Mouse (Mus musculus): Measurements from ENCODE around the gene 2410131K14Rik. TPM values are rescaled to one million over a fixed set of nuclear protein-coding genes. Genes with fewer than 3 reads are reported as not detected.

The 2410131K14Rik gene
- polyA plus RNA-seq, 1 experiment from 2014 or later = 11.6 TPM

DNA sequence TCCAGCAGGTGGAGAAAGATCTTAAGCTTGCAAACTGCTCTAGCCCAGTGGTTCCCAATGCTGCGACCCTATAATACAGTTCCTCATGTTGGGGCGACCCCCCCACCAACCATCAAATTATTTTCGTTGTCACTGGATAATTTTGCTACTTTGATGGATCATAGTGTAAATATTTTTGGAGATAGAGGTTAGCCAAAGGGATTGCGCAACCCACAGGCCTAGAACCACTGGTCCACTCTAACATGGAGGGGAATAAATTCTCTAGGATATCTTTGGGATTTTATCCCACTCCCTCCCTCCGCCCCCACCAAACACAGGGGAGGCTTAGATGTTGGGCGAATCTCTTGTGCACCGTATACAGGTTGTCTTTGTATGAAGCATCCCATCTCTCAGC lies 49.8 kb downstream of the 2410131K14Rik start:
- Histone ChIP-seq H3K36me3 (replicated peaks) (no peaks in the 10 kb centered on the region), H3K4me3 (peak overlapping the region; percentile 47), H3K9me3 (no peaks in the 10 kb centered on the region), H3K4me1 (peaks cover 51% of the 10 kb centered on the region), H3K27me3 (replicated peaks; ENCODE audit: low read depth, poor library complexity, severe bottlenecking) (peaks cover 7% of the 10 kb centered on the region; the same call in 1 of the 2 replicates), H3K27ac (replicated peaks) (peak overlapping the region; percentile 81)
- no peak for DNase-seq (ENCODE audit: low spot score)
- 78% methylated on average over 7 of the region's 7 CpGs for WGBS

DNA sequence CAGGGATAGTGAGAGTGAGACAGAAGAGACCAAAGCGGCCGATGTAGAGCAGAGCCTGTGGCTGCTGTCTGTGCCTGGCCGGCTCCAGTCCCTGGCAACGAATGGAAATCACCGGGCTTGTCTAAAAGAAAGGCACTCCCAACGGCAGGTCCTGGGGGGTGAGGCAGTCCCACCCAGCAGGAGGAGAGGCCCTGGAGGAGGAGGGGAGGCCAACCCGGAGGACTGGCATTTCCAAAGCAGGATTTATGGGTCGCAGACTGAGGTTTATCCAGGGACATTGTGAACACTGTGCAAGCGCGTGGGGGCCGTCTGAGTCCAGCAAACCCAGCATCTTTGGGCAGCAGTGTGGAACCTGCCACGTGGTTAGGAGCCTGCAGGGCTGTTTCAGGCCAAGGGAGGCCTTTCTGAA lies 52.3 kb downstream of the 2410131K14Rik start:
- Histone ChIP-seq H3K27me3 (replicated peaks; ENCODE audit: low read depth, poor library complexity, severe bottlenecking) (peaks cover 7% of the 10 kb centered on the region; the same call in 1 of the 2 replicates), H3K4me3 (no peak overlapping the region), H3K36me3 (replicated peaks) (no peaks in the 10 kb centered on the region), H3K4me1 (peaks cover 41% of the 10 kb centered on the region), H3K27ac (replicated peaks) (no peak overlapping the region), H3K9me3 (no peaks in the 10 kb centered on the region)
- DNase-seq (ENCODE audit: low spot score) = peak; percentile 28
- WGBS = 43% methylated on average over 12 of the region's 12 CpGs

DNA sequence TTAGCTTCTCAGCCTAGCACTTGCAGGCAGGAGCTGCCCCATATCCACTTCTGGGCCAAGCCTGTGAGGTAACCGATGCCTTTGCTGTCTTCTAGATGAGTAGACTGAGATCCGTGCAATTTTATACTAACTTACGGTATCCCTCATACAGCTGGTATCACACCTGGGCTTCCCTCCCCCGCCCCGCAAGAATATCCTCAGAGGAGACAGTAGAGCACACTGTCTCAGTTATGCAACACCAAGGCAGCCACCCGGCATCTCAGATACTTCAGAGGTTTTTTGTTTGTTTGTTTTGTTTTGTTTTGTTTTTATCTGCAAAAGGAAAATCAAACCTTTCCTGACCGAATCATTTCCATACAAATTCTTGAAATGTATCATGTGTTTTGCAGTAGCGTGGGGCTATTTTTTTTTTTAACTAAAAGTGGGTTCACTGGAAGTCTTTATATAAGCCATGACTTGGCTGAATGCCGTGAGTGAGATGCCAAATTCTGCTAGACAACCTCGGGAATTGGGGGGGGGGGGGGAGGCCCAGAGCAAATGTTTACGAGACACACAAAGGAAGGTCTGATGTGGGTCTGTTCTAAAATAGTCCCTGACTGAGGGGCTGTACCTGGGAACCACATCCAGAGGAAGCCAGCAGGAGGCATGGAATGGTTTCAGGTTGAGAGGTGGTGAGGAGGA lies 54.8 kb downstream of the 2410131K14Rik start:
- no peaks in the 10 kb centered on the region for H3K9me3 ChIP-seq
- H3K27ac ChIP-seq (replicated peaks) = no peak overlapping the region
- WGBS = 88% methylated on average over 11 of the region's 11 CpGs
- H3K27me3 ChIP-seq (replicated peaks; ENCODE audit: low read depth, poor library complexity, severe bottlenecking) = peaks cover 7% of the 10 kb centered on the region; the same call in 1 of the 2 replicates
- DNase-seq (ENCODE audit: low spot score) = no peak
- H3K4me3 ChIP-seq = no peak overlapping the region
- H3K36me3 ChIP-seq (replicated peaks) = no peaks in the 10 kb centered on the region
- peaks cover 32% of the 10 kb centered on the region for H3K4me1 ChIP-seq

DNA sequence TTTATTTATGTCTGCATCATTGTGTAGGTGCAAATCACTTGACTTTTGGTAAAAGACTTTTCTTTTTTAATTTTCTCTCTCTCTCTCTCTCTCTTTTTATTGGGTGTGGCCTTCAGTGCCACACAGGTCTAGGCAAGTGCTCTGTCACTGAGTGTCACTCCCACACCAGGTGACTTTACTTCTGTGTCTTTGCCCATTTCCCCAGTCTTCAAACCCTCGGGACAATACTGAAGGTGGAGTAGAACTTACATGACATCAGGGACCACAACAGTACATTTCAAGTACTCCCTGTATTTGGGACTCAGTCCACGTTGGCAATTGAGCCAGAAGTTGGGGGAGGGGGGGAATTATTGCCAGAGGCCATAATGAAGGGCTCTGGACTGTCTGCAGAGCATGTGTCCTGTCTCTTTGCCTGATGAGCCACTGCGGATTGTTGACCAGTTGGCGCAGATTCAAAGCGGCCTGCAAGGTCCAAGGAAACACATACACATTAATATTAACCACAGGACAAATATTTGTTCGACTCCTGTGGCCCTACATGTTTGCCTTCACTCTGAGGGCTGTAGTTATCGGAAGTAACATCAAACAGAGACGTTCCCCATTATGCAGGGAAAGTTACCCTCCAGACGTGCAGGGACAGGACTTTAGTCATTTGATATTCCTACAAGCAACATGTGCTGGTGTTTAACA lies 57.6 kb downstream of the 2410131K14Rik start:
- H3K4me3 ChIP-seq = no peak overlapping the region
- WGBS = 65% methylated on average over 9 of the region's 9 CpGs
- H3K27me3 ChIP-seq (replicated peaks; ENCODE audit: low read depth, poor library complexity, severe bottlenecking) = peaks cover 3% of the 10 kb centered on the region; the same call in 1 of the 2 replicates
- H3K36me3 ChIP-seq (replicated peaks) = no peaks in the 10 kb centered on the region
- H3K9me3 ChIP-seq = no peaks in the 10 kb centered on the region
- H3K27ac ChIP-seq (replicated peaks) = no peak overlapping the region; the same call in 1 of the 2 replicates
- no peak for DNase-seq (ENCODE audit: low spot score)
- peaks cover 10% of the 10 kb centered on the region for H3K4me1 ChIP-seq

DNA sequence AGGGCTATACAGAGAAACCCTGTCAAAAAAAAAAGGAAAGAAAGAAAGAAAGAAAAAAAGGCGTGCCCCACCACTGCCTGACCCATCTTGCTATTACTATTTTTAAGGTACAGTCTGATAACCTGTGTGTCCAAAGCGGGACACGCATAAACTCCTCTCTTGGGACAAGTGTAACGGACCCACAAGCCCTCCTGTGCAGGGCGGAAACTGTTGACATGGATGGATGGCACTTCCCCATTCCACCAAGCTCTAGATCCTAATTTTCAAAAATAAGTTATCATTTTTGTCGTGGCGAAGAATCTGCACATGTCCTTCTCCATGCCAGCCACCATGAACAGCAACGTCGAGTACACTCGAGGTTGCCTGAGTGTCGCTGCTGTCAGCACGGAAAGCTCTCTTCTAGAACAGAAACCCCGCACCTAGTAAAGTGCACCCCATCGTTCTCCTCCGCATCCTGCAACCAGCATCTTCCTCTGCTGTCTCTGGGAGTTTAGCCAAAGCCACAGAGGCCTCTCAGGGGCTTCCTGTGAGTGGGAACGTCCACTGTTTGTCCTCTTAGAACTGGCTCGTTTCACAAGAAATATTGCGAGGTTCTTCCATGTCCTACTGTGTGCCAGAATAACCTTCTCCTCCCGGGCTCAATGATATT lies 60.1 kb downstream of the 2410131K14Rik start:
- Histone ChIP-seq H3K27ac (replicated peaks) (no peak overlapping the region), H3K36me3 (replicated peaks) (no peaks in the 10 kb centered on the region), H3K4me1 (peaks cover 8% of the 10 kb centered on the region), H3K27me3 (replicated peaks; ENCODE audit: low read depth, poor library complexity, severe bottlenecking) (no peaks in the 10 kb centered on the region), H3K9me3 (no peaks in the 10 kb centered on the region), H3K4me3 (no peak overlapping the region)
- no peak for DNase-seq (ENCODE audit: low spot score)
- 91% methylated on average over 19 of the region's 19 CpGs for WGBS

DNA sequence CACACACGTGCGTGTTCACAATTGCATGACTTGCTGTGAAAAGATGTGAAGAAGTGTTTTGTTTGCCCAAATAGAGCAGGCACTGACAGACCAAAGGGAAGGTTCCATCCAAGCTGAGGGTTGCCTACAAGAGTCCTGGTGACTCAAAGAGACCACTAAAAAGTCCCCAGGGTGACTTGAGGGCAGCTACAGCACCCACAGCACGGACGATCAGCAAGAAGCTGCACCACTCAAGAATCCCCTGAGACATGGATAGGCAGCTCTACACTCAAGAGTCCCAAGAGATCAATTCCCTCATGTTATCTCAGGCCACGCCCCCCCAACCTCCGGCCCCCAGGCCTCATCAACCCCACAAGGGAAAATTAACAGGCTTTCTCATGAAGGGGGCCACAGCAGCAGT lies 65.4 kb downstream of the 2410131K14Rik start:
- H3K36me3 ChIP-seq (replicated peaks) = no peaks in the 10 kb centered on the region
- WGBS = 87% methylated on average over 6 of the region's 6 CpGs
- H3K4me3 ChIP-seq = no peak overlapping the region
- no peaks in the 10 kb centered on the region for H3K9me3 ChIP-seq
- H3K27me3 ChIP-seq (replicated peaks; ENCODE audit: low read depth, poor library complexity, severe bottlenecking) = no peaks in the 10 kb centered on the region
- no peak overlapping the region for H3K27ac ChIP-seq (replicated peaks)
- DNase-seq (ENCODE audit: low spot score) = no peak
- peaks cover 9% of the 10 kb centered on the region; the same call in 1 of the 2 replicates for H3K4me1 ChIP-seq

DNA sequence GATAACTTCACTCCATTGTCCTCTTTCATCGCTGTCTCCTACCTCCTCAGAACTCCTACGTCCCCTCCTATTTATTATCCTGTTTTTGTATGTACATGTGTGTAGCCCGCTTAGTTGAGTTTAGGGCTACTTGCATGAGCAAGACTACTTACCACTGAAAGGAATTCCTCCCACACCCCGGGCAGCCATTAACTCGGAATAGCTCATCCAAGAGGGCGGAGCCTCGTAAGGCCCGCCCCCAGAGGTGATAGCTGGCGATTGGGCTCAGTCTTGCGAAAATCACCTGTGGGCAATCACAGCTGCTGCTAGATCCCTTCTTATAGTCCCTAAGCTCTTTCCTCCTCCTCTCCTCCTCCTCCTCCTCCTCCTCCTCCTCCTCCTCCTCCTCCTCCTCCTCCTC lies 66.2 kb downstream of the 2410131K14Rik start:
- WGBS = 65% methylated on average over 10 of the region's 10 CpGs
- Histone ChIP-seq H3K4me1 (peaks cover 13% of the 10 kb centered on the region), H3K27me3 (replicated peaks; ENCODE audit: low read depth, poor library complexity, severe bottlenecking) (no peaks in the 10 kb centered on the region), H3K9me3 (no peaks in the 10 kb centered on the region), H3K36me3 (replicated peaks) (no peaks in the 10 kb centered on the region), H3K27ac (replicated peaks) (no peak overlapping the region), H3K4me3 (no peak overlapping the region)
- DNase-seq (ENCODE audit: low spot score) = no peak

DNA sequence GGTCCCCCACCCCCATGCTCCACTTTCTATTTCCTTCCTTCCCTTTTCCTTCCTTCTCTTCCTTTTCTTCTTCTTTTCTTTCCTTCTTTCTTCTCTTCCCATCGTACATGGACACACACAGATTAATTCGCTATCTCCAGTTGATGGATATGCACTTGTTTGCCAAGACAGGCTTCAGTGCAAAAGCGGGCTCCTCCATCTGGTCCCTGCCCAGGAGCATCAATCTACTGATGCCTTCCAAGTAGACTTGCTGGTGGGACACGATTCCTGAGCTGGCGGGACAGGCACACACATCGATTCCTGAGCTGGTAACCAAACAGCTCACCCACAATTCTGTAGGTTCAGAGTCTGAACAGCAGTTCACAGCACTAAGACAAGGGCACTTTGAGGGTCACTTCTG lies 68.7 kb downstream of the 2410131K14Rik start:
- no peak for DNase-seq (ENCODE audit: low spot score)
- WGBS = 94% methylated on average over 6 of the region's 6 CpGs
- Histone ChIP-seq H3K9me3 (no peaks in the 10 kb centered on the region), H3K4me1 (peaks cover 34% of the 10 kb centered on the region), H3K4me3 (no peak overlapping the region), H3K27ac (replicated peaks) (no peak overlapping the region), H3K27me3 (replicated peaks; ENCODE audit: low read depth, poor library complexity, severe bottlenecking) (peaks cover 19% of the 10 kb centered on the region), H3K36me3 (replicated peaks) (no peaks in the 10 kb centered on the region)

Other genes starting within 250 kb of the 2410131K14Rik start
- gene Tesc, start 217.5 kb upstream of the 2410131K14Rik start, polyA plus RNA-seq (2016; fragmentation: Nextera tagmentation; extraction: Ambion mirVana) = 0.20 and 1.6 TPM in 2 replicates
- gene Fbxw8, start 89.8 kb upstream of the 2410131K14Rik start, polyA plus RNA-seq (2016; fragmentation: Nextera tagmentation; extraction: Ambion mirVana) = 35.0 and 36.6 TPM in 2 replicates
- 0.15 and 0.32 TPM in 2 replicates for gene Hrk, start 80.6 kb upstream of the 2410131K14Rik start, polyA plus RNA-seq (2016; fragmentation: Nextera tagmentation; extraction: Ambion mirVana)
- 5.4 and 7.0 TPM in 2 replicates for gene Rnft2, start 111 bp upstream of the 2410131K14Rik start, polyA plus RNA-seq (2016; fragmentation: Nextera tagmentation; extraction: Ambion mirVana)

Measured in embryonic facial prominence, embryonic 10.5 days (tissue).